In genomic region chr6:111985452-111985851, GRCm38 (mm10) we compare ENCODE assay signal across 11 mouse cellular contexts.
DNase-seq lines count a peak whose midpoint lies in the region; ATAC-seq and TF ChIP-seq lines count a peak whose summit lies in the region.
"Had no signal": no experiment of that assay in that cellular context is flagged by ENCODE, and none has a peak within 500 bp of the region (broad histone marks: within the 10 kb centered on the region; RNA-seq: fewer than 3 reads in every experiment).

No protein-coding gene starts in this region.

- peak; percentile 30; the same call in 1 of the 2 replicates for ATAC-seq in hindbrain, embryonic 15.5 days (ENCODE audit: low FRiP score, low read depth)
- no peak for ATAC-seq in hindbrain, embryonic 11.5 days (ENCODE audit: low FRiP score)

- no peak for DNase-seq in hindbrain, embryonic 11.5 days (ENCODE audit: low spot score)
- DNase-seq in urinary bladder, postnatal 14 days (ENCODE audit: low spot score) = peak; percentile 4
- DNase-seq in urinary bladder, postnatal 36 days (ENCODE audit: low spot score in 2 of 2) = no peak
- peak; percentile 11 to 32 for DNase-seq in layer of hippocampus, adult 2 months (ENCODE audit: low spot score in 2 of 2)
- DNase-seq in embryo, embryonic 11 days = no peak
- DNase-seq in gastrocnemius, postnatal 25 days = no peak
- DNase-seq: gastrocnemius, adult 2 months; kidney, adult 18-20 months; liver had no signal

- TF ChIP-seq CTCF in layer of hippocampus, adult 2 months (conservative IDR thresholded peaks at IDR 0.05) = no peak

- H3K4me3 ChIP-seq in hindbrain, embryonic 15.5 days = no peak overlapping the region
- no peak overlapping the region for H3K4me3 ChIP-seq in hindbrain, embryonic 11.5 days (ENCODE audit: low read depth, low read length)
- no peak overlapping the region for H3K4me3 ChIP-seq in layer of hippocampus, adult 2 months
- H3K4me3 ChIP-seq: gastrocnemius, adult 2 months had no signal

- H3K4me1 ChIP-seq in hindbrain, embryonic 15.5 days (replicated peaks) = no peaks in the 10 kb centered on the region
- H3K4me1 ChIP-seq in hindbrain, embryonic 11.5 days (replicated peaks; ENCODE audit: control insufficient read depth, insufficient read depth, low read length) = no peaks in the 10 kb centered on the region

- no peaks in the 10 kb centered on the region for H3K9me3 ChIP-seq in hindbrain, embryonic 15.5 days
- H3K9me3 ChIP-seq in hindbrain, embryonic 11.5 days (ENCODE audit: control insufficient read depth, low read length) = no peaks in the 10 kb centered on the region

- no peak overlapping the region for H3K4me2 ChIP-seq in hindbrain, embryonic 15.5 days
- H3K4me2 ChIP-seq in hindbrain, embryonic 11.5 days (replicated peaks; ENCODE audit: low read depth, low read length) = no peak overlapping the region

- no peaks in the 10 kb centered on the region for H3K27me3 ChIP-seq in hindbrain, embryonic 15.5 days
- no peaks in the 10 kb centered on the region for H3K27me3 ChIP-seq in hindbrain, embryonic 11.5 days (ENCODE audit: control insufficient read depth, insufficient read depth, low read length)
- H3K27me3 ChIP-seq: CH12.LX had no signal

- 50% methylated on average over 1 of the region's 1 CpGs for WGBS in hindbrain, embryonic 15.5 days
- WGBS in hindbrain, embryonic 11.5 days = 83% methylated on average over 1 of the region's 1 CpGs

- H3K9ac ChIP-seq in hindbrain, embryonic 15.5 days = no peak overlapping the region
- H3K9ac ChIP-seq in hindbrain, embryonic 11.5 days (ENCODE audit: low read depth, low read length) = no peak overlapping the region

- H3K27ac ChIP-seq in hindbrain, embryonic 15.5 days (replicated peaks) = no peak overlapping the region
- H3K27ac ChIP-seq in hindbrain, embryonic 11.5 days (ENCODE audit: low read depth, low read length) = no peak overlapping the region
- H3K27ac ChIP-seq in layer of hippocampus, adult 2 months = no peak overlapping the region
- H3K27ac ChIP-seq: gastrocnemius, adult 2 months had no signal

- no peaks in the 10 kb centered on the region for H3K36me3 ChIP-seq in hindbrain, embryonic 15.5 days
- no peaks in the 10 kb centered on the region for H3K36me3 ChIP-seq in hindbrain, embryonic 11.5 days (ENCODE audit: control insufficient read depth, insufficient read depth, low read length)

Comparison
In these comparisons a context has a peak if more than half of its experiments do, and no peak if none do; other contexts are left out.
1. DNase-seq: peak in urinary bladder, postnatal 14 days (single experiment) and layer of hippocampus, adult 2 months (2 of 2); none in hindbrain, embryonic 11.5 days (single experiment), urinary bladder, postnatal 36 days (0 of 2), embryo, embryonic 11 days (single experiment) and gastrocnemius, postnatal 25 days (single experiment).